Mouse (Mus musculus) mouse embryonic stem cell (cell line): ENCODE results near the gene Gm4302.
"Not testable (repeated sequence)": the region's sequence is repeated elsewhere in the genome, so short reads cannot be mapped to it uniquely, and the experiment has no call there.

Source experiments
- in situ Hi-C, 2 experiments: fragments of 300-500 bp; cut with MboI; formaldehyde crosslinking; loops; 1 replicate in 1 of 2; 3 replicates in 1 of 2; pipeline ENCODE4 v1.14.3; 2019 to 2020; ENCODE audit warnings: low sequenced_read_pairs in 2 of 2, low pct_unique_long_range_greater_than_20kb in 1 of 2, mixed read lengths in 1 of 2; ENCODE audit not compliant: unreplicated experiment in 1 of 2

Gene Gm4302

DNA sequence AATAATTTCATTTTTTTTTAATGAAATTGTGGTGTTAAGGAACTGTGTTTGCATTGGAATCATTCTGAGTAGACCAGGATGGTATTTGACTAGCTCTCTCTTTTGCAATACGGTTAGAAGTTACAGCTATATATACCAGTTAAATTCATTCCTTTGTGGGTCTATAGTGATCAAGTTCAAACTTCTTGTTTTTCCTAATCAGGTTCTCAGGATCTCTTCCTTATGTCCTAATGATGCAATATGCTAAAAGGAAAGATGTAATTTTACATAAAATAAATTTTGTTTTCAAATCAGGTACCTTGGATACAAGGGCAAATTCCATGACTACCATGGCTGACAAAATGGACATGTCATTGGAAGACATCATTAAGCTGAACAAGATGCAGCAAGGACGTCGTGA lies at the start of gene Gm4302:
Gene Gm4302, plus strand, starts transcription at position 301 of the 400 bp plus-strand sequence.
- in situ Hi-C loops: not testable (repeated sequence)

DNA sequence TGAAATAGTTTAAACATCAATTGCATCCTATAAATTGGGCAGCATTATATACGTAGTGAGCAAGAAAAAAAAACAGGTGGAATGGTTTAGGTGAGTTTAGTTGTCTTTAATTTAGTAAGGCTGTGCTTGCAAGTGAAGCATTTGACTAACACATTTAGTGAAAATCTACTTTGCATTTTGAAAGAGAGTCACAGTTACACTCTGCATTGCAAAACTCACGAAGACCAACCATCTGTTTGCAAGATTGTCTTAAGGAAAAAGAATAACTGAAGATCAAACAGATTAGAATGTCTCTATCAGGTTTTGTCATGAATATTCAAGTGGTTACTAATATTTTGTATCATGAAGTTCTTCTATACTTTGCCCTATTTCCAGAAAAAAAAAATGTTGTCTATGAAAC lies 44.5 kb upstream of the Gm4302 start:
- in situ Hi-C loops: loop anchor here (25.0 kb wide), 1 partner anchor 116 kb away; no protein-coding TSS in a partner anchor

DNA sequence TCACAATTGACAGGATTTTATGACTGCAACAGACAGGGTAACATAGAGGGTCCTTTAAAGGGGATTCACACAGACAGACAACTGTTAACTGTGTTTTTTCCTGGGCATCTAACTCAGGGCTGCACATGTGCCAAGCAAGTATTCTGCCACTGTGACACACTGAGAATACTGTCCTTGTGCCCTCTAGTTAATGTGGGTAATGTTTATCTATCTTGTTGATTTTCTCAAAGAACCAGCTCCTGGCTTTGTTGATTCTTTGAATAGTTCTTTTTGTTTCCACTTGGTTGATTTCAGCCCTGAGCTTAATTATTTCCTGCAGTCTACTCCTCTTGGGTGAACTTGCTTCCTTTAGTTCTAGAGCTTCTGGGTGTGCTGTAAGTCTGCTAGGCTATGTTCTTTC lies 40.5 kb upstream of the Gm4302 start:
- in situ Hi-C loops: not testable (repeated sequence)

DNA sequence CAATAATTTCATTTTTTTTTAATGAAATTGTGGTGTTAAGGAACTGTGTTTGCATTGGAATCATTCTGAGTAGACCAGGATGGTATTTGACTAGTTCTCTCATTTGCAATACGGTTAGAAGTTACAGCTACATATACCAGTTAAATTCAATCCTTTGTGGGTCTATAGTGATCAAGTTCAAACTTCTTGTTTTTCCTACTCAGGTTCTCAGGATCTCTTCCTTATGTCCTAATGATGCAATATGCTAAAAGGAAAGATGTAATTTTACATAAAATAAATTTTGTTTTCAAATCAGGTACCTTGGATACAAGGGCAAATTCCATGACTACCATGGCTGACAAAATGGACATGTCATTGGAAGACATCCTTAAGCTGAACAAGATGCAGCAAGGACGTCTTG lies 5.3 kb upstream of the Gm4302 start, which contains the start of gene Gm4301:
Gene Gm4301, plus strand, starts transcription at position 301 of the 400 bp plus-strand sequence.
- in situ Hi-C loops: not testable (repeated sequence)

DNA sequence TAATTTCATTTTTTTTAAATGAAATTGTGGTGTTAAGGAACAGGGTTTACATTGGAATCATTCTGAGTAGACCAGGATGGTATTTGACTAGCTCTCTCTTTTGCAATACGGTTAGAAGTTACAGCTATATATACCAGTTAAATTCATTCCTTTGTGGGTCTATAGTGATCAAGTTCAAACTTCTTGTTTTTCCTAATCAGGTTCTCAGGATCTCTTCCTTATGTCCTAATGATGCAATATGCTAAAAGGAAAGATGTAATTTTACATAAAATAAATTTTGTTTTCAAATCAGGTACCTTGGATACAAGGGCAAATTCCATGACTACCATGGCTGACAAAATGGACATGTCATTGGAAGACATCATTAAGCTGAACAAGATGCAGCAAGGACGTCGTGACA lies 5.0 kb downstream of the Gm4302 start, which contains the start of gene Gm4303:
Gene Gm4303, plus strand, starts transcription at position 301 of the 400 bp plus-strand sequence.
- in situ Hi-C loops: not testable (repeated sequence)

DNA sequence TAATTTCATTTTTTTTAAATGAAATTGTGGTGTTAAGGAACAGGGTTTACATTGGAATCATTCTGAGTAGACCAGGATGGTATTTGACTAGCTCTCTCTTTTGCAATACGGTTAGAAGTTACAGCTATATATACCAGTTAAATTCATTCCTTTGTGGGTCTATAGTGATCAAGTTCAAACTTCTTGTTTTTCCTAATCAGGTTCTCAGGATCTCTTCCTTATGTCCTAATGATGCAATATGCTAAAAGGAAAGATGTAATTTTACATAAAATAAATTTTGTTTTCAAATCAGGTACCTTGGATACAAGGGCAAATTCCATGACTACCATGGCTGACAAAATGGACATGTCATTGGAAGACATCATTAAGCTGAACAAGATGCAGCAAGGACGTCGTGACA lies 10.2 kb downstream of the Gm4302 start, which contains the start of gene Gm4305:
Gene Gm4305, plus strand, starts transcription at position 301 of the 400 bp plus-strand sequence.
- in situ Hi-C loops: not testable (repeated sequence)

DNA sequence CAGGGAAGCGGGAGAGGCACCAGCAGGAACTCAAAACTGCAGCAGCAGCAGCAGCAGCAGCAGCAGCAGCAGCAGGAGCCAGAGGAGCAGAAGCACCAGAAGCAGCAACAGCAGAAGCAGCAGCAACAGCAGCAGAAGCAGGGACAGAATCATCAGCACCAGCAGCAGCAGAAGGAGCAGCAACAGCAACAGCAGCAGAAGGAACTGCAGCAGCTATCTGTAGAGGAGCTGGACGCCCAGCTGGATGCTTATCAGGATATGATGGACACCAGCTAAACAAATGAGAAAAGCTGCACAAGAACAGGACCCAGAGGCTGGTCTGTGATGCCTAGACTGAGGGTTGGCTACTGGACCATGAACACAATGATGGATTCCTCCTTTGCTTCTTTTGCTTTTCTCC lies 16.2 kb downstream of the Gm4302 start:
- in situ Hi-C loops: not testable (repeated sequence)

DNA sequence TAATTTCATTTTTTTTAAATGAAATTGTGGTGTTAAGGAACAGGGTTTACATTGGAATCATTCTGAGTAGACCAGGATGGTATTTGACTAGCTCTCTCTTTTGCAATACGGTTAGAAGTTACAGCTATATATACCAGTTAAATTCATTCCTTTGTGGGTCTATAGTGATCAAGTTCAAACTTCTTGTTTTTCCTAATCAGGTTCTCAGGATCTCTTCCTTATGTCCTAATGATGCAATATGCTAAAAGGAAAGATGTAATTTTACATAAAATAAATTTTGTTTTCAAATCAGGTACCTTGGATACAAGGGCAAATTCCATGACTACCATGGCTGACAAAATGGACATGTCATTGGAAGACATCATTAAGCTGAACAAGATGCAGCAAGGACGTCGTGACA lies 20.4 kb downstream of the Gm4302 start, which contains the start of gene Gm4307:
Gene Gm4307, plus strand, starts transcription at position 301 of the 400 bp plus-strand sequence.
- in situ Hi-C loops: not testable (repeated sequence)

DNA sequence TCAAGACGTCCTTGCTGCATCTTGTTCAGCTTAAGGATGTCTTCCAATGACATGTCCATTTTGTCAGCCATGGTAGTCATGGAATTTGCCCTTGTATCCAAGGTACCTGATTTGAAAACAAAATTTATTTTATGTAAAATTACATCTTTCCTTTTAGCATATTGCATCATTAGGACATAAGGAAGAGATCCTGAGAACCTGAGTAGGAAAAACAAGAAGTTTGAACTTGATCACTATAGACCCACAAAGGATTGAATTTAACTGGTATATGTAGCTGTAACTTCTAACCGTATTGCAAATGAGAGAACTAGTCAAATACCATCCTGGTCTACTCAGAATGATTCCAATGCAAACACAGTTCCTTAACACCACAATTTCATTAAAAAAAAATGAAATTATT lies 41.8 kb downstream of the Gm4302 start, which contains the start of gene Gm4312:
Gene Gm4312, minus strand, starts transcription at position 101 of the 400 bp plus-strand sequence.
- in situ Hi-C loops: not testable (repeated sequence)
